Mouse (Mus musculus): ENCODE measurements around the gene Atp8a2. TPM values are rescaled to one million over a fixed set of nuclear protein-coding genes. Genes with fewer than 3 reads are reported as not detected.

Gene Atp8a2
- total and polyA plus RNA-seq, 3 experiments = 1.8 to 4.3 (median 3.1) TPM

GRCm38 (mm10) chr14:59988860-59989259, 208.1 kb downstream of the Atp8a2 start:
- H3K4me3 ChIP-seq = no peak overlapping the region
- no peaks in the 10 kb centered on the region for H3K36me3 ChIP-seq (ENCODE audit: control insufficient read depth, insufficient read depth, low read length)
- H3K27ac ChIP-seq = no peak overlapping the region
- no peaks in the 10 kb centered on the region for H3K4me1 ChIP-seq (ENCODE audit: control insufficient read depth, insufficient read depth, low read length)
- no peak overlapping the region for H3K9ac ChIP-seq (ENCODE audit: low read depth, low read length)
- no peak for DNase-seq
- H3K27me3 ChIP-seq (ENCODE audit: control insufficient read depth, insufficient read depth, low read length) = no peaks in the 10 kb centered on the region
- intact Hi-C loops (cut with DNase I) = no loop called here
- H3K79me2 ChIP-seq (replicated peaks; ENCODE audit: control insufficient read depth, insufficient read depth, low read length) = no peaks in the 10 kb centered on the region
- 60% methylated on average over 5 of the region's 5 CpGs for WGBS
- peak; percentile 32; the same call in 1 of the 2 replicates for TF ChIP-seq CTCF (IDR thresholded peaks at IDR 0.05)
- TF ChIP-seq POLR2A (IDR thresholded peaks at IDR 0.05; ENCODE audit: insufficient read depth, low read depth, low read length) = no peak
- TF ChIP-seq EP300 (IDR thresholded peaks at IDR 0.05; ENCODE audit: insufficient read depth, low read depth, low read length) = no peak

GRCm38 (mm10) chr14:59987975-59988374, 209.0 kb downstream of the Atp8a2 start:
- no peak for DNase-seq
- Histone ChIP-seq H3K36me3 (ENCODE audit: control insufficient read depth, insufficient read depth, low read length) (no peaks in the 10 kb centered on the region), H3K27me3 (ENCODE audit: control insufficient read depth, insufficient read depth, low read length) (no peaks in the 10 kb centered on the region), H3K9ac (ENCODE audit: low read depth, low read length) (no peak overlapping the region), H3K27ac (no peak overlapping the region), H3K4me3 (no peak overlapping the region), H3K4me1 (ENCODE audit: control insufficient read depth, insufficient read depth, low read length) (no peaks in the 10 kb centered on the region), H3K79me2 (replicated peaks; ENCODE audit: control insufficient read depth, insufficient read depth, low read length) (no peaks in the 10 kb centered on the region)
- TF ChIP-seq CTCF (IDR thresholded peaks at IDR 0.05) = no peak
- TF ChIP-seq POLR2A (IDR thresholded peaks at IDR 0.05; ENCODE audit: insufficient read depth, low read depth, low read length) = no peak
- no peak for TF ChIP-seq EP300 (IDR thresholded peaks at IDR 0.05; ENCODE audit: insufficient read depth, low read depth, low read length)
- 75% methylated on average over 3 of the region's 3 CpGs for WGBS
- intact Hi-C loops (cut with DNase I) = no loop called here

DNA sequence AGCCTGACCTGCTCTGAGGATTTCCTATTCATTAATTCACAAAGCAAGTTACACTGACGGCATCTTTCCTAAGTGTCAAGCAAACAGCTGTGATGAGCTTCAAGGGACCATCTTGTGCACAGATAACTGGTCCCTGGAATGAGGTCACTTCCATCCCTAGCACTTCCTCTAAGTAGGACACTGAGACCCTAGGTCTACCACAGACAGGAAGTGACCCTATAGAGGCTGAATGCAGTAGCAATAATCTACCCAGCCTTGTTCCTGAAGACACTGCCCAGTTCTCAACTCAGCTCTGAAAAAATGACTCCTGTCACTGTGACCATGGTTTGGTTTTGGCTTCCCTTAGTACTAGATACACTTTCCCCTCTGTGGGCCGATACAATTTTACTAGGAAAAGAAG, 219.0 kb downstream of the Atp8a2 start:
- Histone ChIP-seq H3K36me3 (ENCODE audit: control insufficient read depth, insufficient read depth, low read length) (no peaks in the 10 kb centered on the region), H3K79me2 (replicated peaks; ENCODE audit: control insufficient read depth, insufficient read depth, low read length) (no peaks in the 10 kb centered on the region), H3K27ac (no peak overlapping the region), H3K9ac (ENCODE audit: low read depth, low read length) (no peak overlapping the region), H3K4me1 (ENCODE audit: control insufficient read depth, insufficient read depth, low read length) (no peaks in the 10 kb centered on the region), H3K27me3 (ENCODE audit: control insufficient read depth, insufficient read depth, low read length) (no peaks in the 10 kb centered on the region), H3K4me3 (no peak overlapping the region)
- TF ChIP-seq CTCF (IDR thresholded peaks at IDR 0.05) = no peak
- TF ChIP-seq EP300 (IDR thresholded peaks at IDR 0.05; ENCODE audit: insufficient read depth, low read depth, low read length) = no peak
- TF ChIP-seq POLR2A (IDR thresholded peaks at IDR 0.05; ENCODE audit: insufficient read depth, low read depth, low read length) = no peak
- intact Hi-C loops (cut with DNase I) = no loop called here
- WGBS = 54% methylated on average over 1 of the region's 2 CpGs
- DNase-seq = no peak

- 77% methylated on average over 5 of the region's 5 CpGs for WGBS
- Histone ChIP-seq H3K36me3 (ENCODE audit: control insufficient read depth, insufficient read depth, low read length) (no peaks in the 10 kb centered on the region), H3K4me3 (no peak overlapping the region), H3K4me1 (ENCODE audit: control insufficient read depth, insufficient read depth, low read length) (no peaks in the 10 kb centered on the region), H3K27ac (no peak overlapping the region), H3K79me2 (replicated peaks; ENCODE audit: control insufficient read depth, insufficient read depth, low read length) (no peaks in the 10 kb centered on the region), H3K9ac (ENCODE audit: low read depth, low read length) (no peak overlapping the region), H3K27me3 (ENCODE audit: control insufficient read depth, insufficient read depth, low read length) (no peaks in the 10 kb centered on the region)
- TF ChIP-seq CTCF (IDR thresholded peaks at IDR 0.05) = no peak
- no peak for TF ChIP-seq EP300 (IDR thresholded peaks at IDR 0.05; ENCODE audit: insufficient read depth, low read depth, low read length)
- TF ChIP-seq POLR2A (IDR thresholded peaks at IDR 0.05; ENCODE audit: insufficient read depth, low read depth, low read length) = no peak
- intact Hi-C loops (cut with DNase I) = no loop called here
- no peak for DNase-seq
Observed at GRCm38 (mm10) chr14:59971221-59971730, 225.7 kb downstream of the Atp8a2 start.

- WGBS = 68% methylated on average over 7 of the region's 7 CpGs
- H3K9ac ChIP-seq (ENCODE audit: low read depth, low read length) = no peak overlapping the region
- no peaks in the 10 kb centered on the region for H3K36me3 ChIP-seq (ENCODE audit: control insufficient read depth, insufficient read depth, low read length)
- no peak overlapping the region for H3K4me3 ChIP-seq
- no peaks in the 10 kb centered on the region for H3K27me3 ChIP-seq (ENCODE audit: control insufficient read depth, insufficient read depth, low read length)
- H3K27ac ChIP-seq = no peak overlapping the region
- H3K4me1 ChIP-seq (ENCODE audit: control insufficient read depth, insufficient read depth, low read length) = no peaks in the 10 kb centered on the region
- TF ChIP-seq POLR2A (IDR thresholded peaks at IDR 0.05; ENCODE audit: insufficient read depth, low read depth, low read length) (no peak), EP300 (IDR thresholded peaks at IDR 0.05; ENCODE audit: insufficient read depth, low read depth, low read length) (no peak), CTCF (IDR thresholded peaks at IDR 0.05) (no peak)
- intact Hi-C loops (cut with DNase I) = no loop called here
- H3K79me2 ChIP-seq (replicated peaks; ENCODE audit: control insufficient read depth, insufficient read depth, low read length) = no peaks in the 10 kb centered on the region
- no peak for DNase-seq
Observed at GRCm38 (mm10) chr14:59969485-59970134, 227.4 kb downstream of the Atp8a2 start.

DNA sequence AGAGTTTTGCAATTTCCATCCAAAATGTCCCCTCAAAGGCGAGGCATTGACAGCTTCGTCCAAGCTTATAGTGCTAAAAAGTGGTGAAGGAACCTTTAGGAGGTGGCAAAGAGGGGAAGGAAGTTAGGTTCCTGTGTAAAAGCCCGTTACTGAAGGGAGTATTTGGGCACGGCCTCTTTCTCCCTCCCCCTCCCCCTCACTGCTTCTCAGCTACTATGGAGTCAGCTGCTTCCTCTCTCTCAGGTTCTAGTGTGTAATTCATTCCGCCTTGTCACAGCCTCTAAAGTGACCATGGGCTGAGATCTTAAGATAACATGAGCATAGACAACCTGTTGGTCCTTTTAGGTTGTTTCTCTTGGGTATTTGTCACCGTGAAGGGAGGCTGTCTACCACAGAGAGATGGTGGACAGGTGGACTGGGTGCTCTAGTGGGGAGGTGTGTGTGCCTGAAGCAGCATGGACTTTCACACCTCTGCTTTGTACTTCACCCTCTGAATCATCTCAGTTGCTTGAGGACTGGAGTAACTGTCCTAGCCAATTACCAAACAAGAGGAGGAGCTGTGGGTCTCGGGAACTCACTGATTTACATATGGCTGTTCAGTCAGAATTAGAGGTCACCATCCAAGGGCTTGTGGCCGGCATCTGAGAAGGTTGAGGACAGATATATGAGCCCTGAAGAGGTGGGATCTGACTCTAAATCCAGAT, 229.0 kb downstream of the Atp8a2 start:
- H3K4me1 ChIP-seq (ENCODE audit: control insufficient read depth, insufficient read depth, low read length) = no peaks in the 10 kb centered on the region
- H3K4me3 ChIP-seq = no peak overlapping the region
- no peaks in the 10 kb centered on the region for H3K36me3 ChIP-seq (ENCODE audit: control insufficient read depth, insufficient read depth, low read length)
- no peak overlapping the region for H3K9ac ChIP-seq (ENCODE audit: low read depth, low read length)
- H3K27ac ChIP-seq = no peak overlapping the region
- no peaks in the 10 kb centered on the region for H3K27me3 ChIP-seq (ENCODE audit: control insufficient read depth, insufficient read depth, low read length)
- intact Hi-C loops (cut with DNase I) = no loop called here
- no peak for DNase-seq
- WGBS = 69% methylated on average over 8 of the region's 8 CpGs
- no peaks in the 10 kb centered on the region for H3K79me2 ChIP-seq (replicated peaks; ENCODE audit: control insufficient read depth, insufficient read depth, low read length)
- TF ChIP-seq EP300 (IDR thresholded peaks at IDR 0.05; ENCODE audit: insufficient read depth, low read depth, low read length) (no peak), POLR2A (IDR thresholded peaks at IDR 0.05; ENCODE audit: insufficient read depth, low read depth, low read length) (no peak), CTCF (IDR thresholded peaks at IDR 0.05) (no peak)
